Mouse (Mus musculus) liver, embryonic 12.5 days (tissue): ENCODE data around the gene Adat3. TPM values are rescaled to one million over a fixed set of nuclear protein-coding genes. Genes with fewer than 3 reads are reported as not detected.
A peak's percentile ranks its signal among the peaks of the same experiment; 100 is the strongest.

Experiments
- ATAC-seq: fragments of 200-750 bp; cut with Nextera tagmentation; 2 replicates; pipeline ENCODE4 v1.8.0; 2017; ENCODE audit warnings: moderate number of reproducible peaks, mild to moderate bottlenecking, moderate library complexity
- H3K27ac ChIP-seq: fragments of 300-500 bp; sonication (generic); 2 replicates; pipeline ENCODE4 v1.5.1; 2016; ENCODE audit warnings: mild to moderate bottlenecking
- H3K27me3 ChIP-seq: fragments of 300-500 bp; sonication (generic); replicated peaks from 2 replicates; pipeline ENCODE4 v1.6.1; 2016; ENCODE audit warnings: mild to moderate bottlenecking, moderate library complexity
- H3K36me3 ChIP-seq: fragments of 300-500 bp; sonication (generic); 2 replicates; pipeline ENCODE4 v1.6.1; 2016; ENCODE audit warnings: mild to moderate bottlenecking, moderate library complexity
- H3K4me1 ChIP-seq: fragments of 300-500 bp; sonication (generic); 2 replicates; pipeline ENCODE4 v1.6.1; 2016
- H3K4me2 ChIP-seq: fragments of 300-500 bp; sonication (generic); 2 replicates; pipeline ENCODE4 v1.6.1; 2016; ENCODE audit warnings: mild to moderate bottlenecking, moderate library complexity
- H3K4me3 ChIP-seq: fragments of 300-500 bp; sonication (generic); 2 replicates; pipeline ENCODE4 v1.5.1; 2016; ENCODE audit warnings: mild to moderate bottlenecking, moderate library complexity
- H3K9ac ChIP-seq: fragments of 300-500 bp; sonication (generic); 2 replicates; pipeline ENCODE4 v1.6.1; 2016; ENCODE audit warnings: mild to moderate bottlenecking, moderate library complexity
- H3K9me3 ChIP-seq: fragments of 300-500 bp; sonication (generic); replicated peaks from 2 replicates; pipeline ENCODE4 v1.6.1; 2016; ENCODE audit warnings: mild to moderate bottlenecking, moderate library complexity
- WGBS: fragments of 180-500 bp; shearing (Covaris S2); methylation state at CpG from one replicate; pipeline ENCODE4 v1.1.7; 2016; ENCODE audit not compliant: insufficient replicate concordance; 5-methylcytosine and 5-hydroxymethylcytosine counted together
- polyA plus RNA-seq: library from polyadenylated mRNA; unstranded; fragments of >200 nt; fragmentation: Nextera tagmentation; extraction: Ambion mirVana; gene quantifications from 2 replicates; pipeline ENCODE4 v1.2.1, GENCODE M21; 2016

The Adat3 gene
- 7.0 and 7.4 TPM in 2 replicates for polyA plus RNA-seq

- Histone ChIP-seq H3K4me3 (peak within 1 kb of the TSS; percentile 71), H3K4me1 (peaks cover 80% of the 10 kb centered on the region), H3K9ac (peak within 1 kb of the TSS; percentile 82), H3K9me3 (no peaks in the 10 kb centered on the region), H3K4me2 (peak within 1 kb of the TSS; percentile 97), H3K27me3 (no peaks in the 10 kb centered on the region), H3K27ac (peak within 1 kb of the TSS; percentile 98), H3K36me3 (peaks cover 24% of the 10 kb centered on the region)
- under 1% methylated on average over 54 of the region's 54 CpGs for WGBS
- peak; percentile 86 for ATAC-seq
These were observed at the start of gene Adat3, which contains the start of gene Scamp4 for GRCm38 (mm10) chr10:80602698-80603325. Adat3 (plus strand) TSS chr10:80602880. Scamp4 (plus strand) TSS chr10:80602872.

GRCm38 (mm10) chr10:80553575-80553974 lies 49.1 kb upstream of the Adat3 start:
- Histone ChIP-seq H3K9ac (peak overlapping the region; percentile 70), H3K27ac (peak overlapping the region; percentile 91), H3K4me1 (peaks cover 76% of the 10 kb centered on the region), H3K27me3 (no peaks in the 10 kb centered on the region), H3K4me3 (peak overlapping the region; percentile 31), H3K36me3 (peaks cover 45% of the 10 kb centered on the region), H3K9me3 (no peaks in the 10 kb centered on the region), H3K4me2 (peak overlapping the region; percentile 75)
- peak; percentile 93 for ATAC-seq
- 27% methylated on average over 8 of the region's 8 CpGs for WGBS

- Histone ChIP-seq H3K27ac (peak overlapping the region; percentile 91), H3K9me3 (no peaks in the 10 kb centered on the region), H3K9ac (peak overlapping the region; percentile 70), H3K27me3 (no peaks in the 10 kb centered on the region), H3K4me2 (peak overlapping the region; percentile 75), H3K4me1 (peaks cover 76% of the 10 kb centered on the region), H3K36me3 (peaks cover 45% of the 10 kb centered on the region), H3K4me3 (peak overlapping the region; percentile 31)
- WGBS, result 55% methylated on average over 6 of the region's 6 CpGs
- ATAC-seq, result peak; percentile 53
These were observed 48.7 kb upstream of the Adat3 start for GRCm38 (mm10) chr10:80553997-80554396.

GRCm38 (mm10) chr10:80557346-80557965 lies 45.2 kb upstream of the Adat3 start:
- peaks cover 78% of the 10 kb centered on the region for H3K4me1 ChIP-seq
- peak overlapping the region; percentile 50 for H3K27ac ChIP-seq
- H3K9me3 ChIP-seq, result no peaks in the 10 kb centered on the region
- peak overlapping the region; percentile 4; the same call in 1 of the 2 replicates for H3K4me2 ChIP-seq
- no peaks in the 10 kb centered on the region for H3K27me3 ChIP-seq
- no peak for ATAC-seq
- peak overlapping the region; percentile 46 for H3K9ac ChIP-seq
- H3K36me3 ChIP-seq, result peaks cover 22% of the 10 kb centered on the region
- no peak overlapping the region for H3K4me3 ChIP-seq
- WGBS, result 40% methylated on average over 5 of the region's 5 CpGs

- peak overlapping the region; percentile 27; the same call in 1 of the 2 replicates for H3K27ac ChIP-seq
- H3K4me2 ChIP-seq, result peak overlapping the region; percentile 82
- peaks cover 29% of the 10 kb centered on the region for H3K36me3 ChIP-seq
- peaks cover 60% of the 10 kb centered on the region for H3K4me1 ChIP-seq
- peak overlapping the region; percentile 91; the same call in 1 of the 2 replicates for H3K9ac ChIP-seq
- peak overlapping the region; percentile 96 for H3K4me3 ChIP-seq
- no peak for ATAC-seq
- WGBS, result 81% methylated on average over 7 of the region's 7 CpGs
- no peaks in the 10 kb centered on the region for H3K9me3 ChIP-seq
- H3K27me3 ChIP-seq, result no peaks in the 10 kb centered on the region
These were observed 43.2 kb upstream of the Adat3 start for GRCm38 (mm10) chr10:80559431-80559830.

GRCm38 (mm10) chr10:80560621-80561020 lies 42.1 kb upstream of the Adat3 start:
- 1% methylated on average over 13 of the region's 13 CpGs for WGBS
- peak overlapping the region; percentile 87 for H3K27ac ChIP-seq
- no peaks in the 10 kb centered on the region for H3K9me3 ChIP-seq
- peak overlapping the region; percentile 91 for H3K9ac ChIP-seq
- H3K4me3 ChIP-seq, result peak overlapping the region; percentile 96
- peaks cover 38% of the 10 kb centered on the region for H3K36me3 ChIP-seq
- H3K4me2 ChIP-seq, result peak overlapping the region; percentile 82
- H3K4me1 ChIP-seq, result peaks cover 52% of the 10 kb centered on the region
- no peaks in the 10 kb centered on the region for H3K27me3 ChIP-seq
- ATAC-seq, result 0 out of 2 replicates have a peak, but pooled peaks have one; percentile 4

GRCm38 (mm10) chr10:80561116-80561944 lies 41.4 kb upstream of the Adat3 start, which contains the start of gene Rexo1:
Rexo1 (minus strand) TSS chr10:80561560.
- Histone ChIP-seq H3K4me1 (peaks cover 57% of the 10 kb centered on the region), H3K27ac (peak within 1 kb of the TSS; percentile 87), H3K9me3 (no peaks in the 10 kb centered on the region), H3K4me2 (peak within 1 kb of the TSS; percentile 82), H3K4me3 (peak within 1 kb of the TSS; percentile 96), H3K9ac (peak within 1 kb of the TSS; percentile 91), H3K27me3 (no peaks in the 10 kb centered on the region), H3K36me3 (peaks cover 44% of the 10 kb centered on the region)
- under 1% methylated on average over 72 of the region's 72 CpGs for WGBS
- ATAC-seq, result peak; percentile 81

- Histone ChIP-seq H3K27ac (peak overlapping the region; percentile 59), H3K4me1 (peaks cover 59% of the 10 kb centered on the region), H3K27me3 (no peaks in the 10 kb centered on the region), H3K36me3 (peaks cover 49% of the 10 kb centered on the region), H3K9ac (no peak overlapping the region), H3K4me2 (peak overlapping the region; percentile 13; the same call in 1 of the 2 replicates), H3K9me3 (no peaks in the 10 kb centered on the region), H3K4me3 (no peak overlapping the region)
- WGBS, result 37% methylated on average over 17 of the region's 17 CpGs
- peak; percentile 44 for ATAC-seq
These were observed 36.1 kb upstream of the Adat3 start for GRCm38 (mm10) chr10:80566375-80567092.

- 93% methylated on average over 29 of the region's 29 CpGs for WGBS
- H3K4me3 ChIP-seq, result peak overlapping the region; percentile 91; the same call in 1 of the 2 replicates
- ATAC-seq, result no peak
- H3K27ac ChIP-seq, result peak overlapping the region; percentile 99
- H3K27me3 ChIP-seq, result no peaks in the 10 kb centered on the region
- peaks cover 74% of the 10 kb centered on the region for H3K4me1 ChIP-seq
- peak overlapping the region; percentile 100 for H3K4me2 ChIP-seq
- H3K9ac ChIP-seq, result peak overlapping the region; percentile 56
- peaks cover 46% of the 10 kb centered on the region for H3K36me3 ChIP-seq
- H3K9me3 ChIP-seq, result no peaks in the 10 kb centered on the region
These were observed 33.8 kb upstream of the Adat3 start for GRCm38 (mm10) chr10:80568876-80569275.

- Histone ChIP-seq H3K9me3 (no peaks in the 10 kb centered on the region), H3K9ac (peak overlapping the region; percentile 96), H3K4me3 (peak overlapping the region; percentile 91), H3K4me2 (peak overlapping the region; percentile 100), H3K27ac (peak overlapping the region; percentile 99), H3K27me3 (no peaks in the 10 kb centered on the region), H3K4me1 (peaks cover 82% of the 10 kb centered on the region), H3K36me3 (peaks cover 46% of the 10 kb centered on the region)
- WGBS, result 5% methylated on average over 10 of the region's 10 CpGs
- peak; percentile 76 for ATAC-seq
These were observed 33.0 kb upstream of the Adat3 start for GRCm38 (mm10) chr10:80569664-80570066.

- H3K4me3 ChIP-seq, result peak overlapping the region; percentile 91
- peak overlapping the region; percentile 96 for H3K9ac ChIP-seq
- peak overlapping the region; percentile 100 for H3K4me2 ChIP-seq
- H3K36me3 ChIP-seq, result peaks cover 48% of the 10 kb centered on the region
- H3K27me3 ChIP-seq, result no peaks in the 10 kb centered on the region
- no peaks in the 10 kb centered on the region for H3K9me3 ChIP-seq
- H3K27ac ChIP-seq, result peak overlapping the region; percentile 99
- WGBS, result 14% methylated on average over 10 of the region's 10 CpGs
- no peak for ATAC-seq
- peaks cover 90% of the 10 kb centered on the region for H3K4me1 ChIP-seq
These were observed 32.3 kb upstream of the Adat3 start for GRCm38 (mm10) chr10:80570419-80570818.
